Mouse (Mus musculus) midbrain, embryonic 15.5 days (tissue): ENCODE data around the gene Arxes2. TPM values are rescaled to one million over a fixed set of nuclear protein-coding genes. Genes with fewer than 3 reads are reported as not detected.
"Not testable (repeated sequence)": the region's sequence is repeated elsewhere in the genome, so short reads cannot be mapped to it uniquely, and the experiment has no call there.

Experiments used
- ATAC-seq: fragments of 200-750 bp; cut with Nextera tagmentation; replicated peaks from 2 replicates; pipeline ENCODE4 v1.8.0; 2017; ENCODE audit warnings: moderate TSS enrichment
- H3K27ac ChIP-seq: fragments of 300-500 bp; sonication (generic); 2 replicates; pipeline ENCODE4 v1.5.1; 2015; ENCODE audit warnings: mild to moderate bottlenecking, inconsistent platforms
- H3K27me3 ChIP-seq: fragments of 300-500 bp; sonication (generic); replicated peaks from 2 replicates; pipeline ENCODE4 v1.6.1; 2015; ENCODE audit warnings: inconsistent platforms
- H3K36me3 ChIP-seq: fragments of 300-500 bp; sonication (generic); replicated peaks from 2 replicates; pipeline ENCODE4 v1.6.1; 2015; ENCODE audit warnings: inconsistent platforms
- H3K4me1 ChIP-seq: fragments of 300-500 bp; sonication (generic); 2 replicates; pipeline ENCODE4 v1.6.1; 2015; ENCODE audit warnings: inconsistent platforms
- H3K4me2 ChIP-seq: fragments of 300-500 bp; sonication (generic); 2 replicates; pipeline ENCODE4 v1.6.1; 2015; ENCODE audit warnings: inconsistent platforms, mild to moderate bottlenecking, moderate library complexity
- H3K4me3 ChIP-seq: fragments of 300-500 bp; sonication (generic); 2 replicates; pipeline ENCODE4 v1.5.1; 2015; ENCODE audit warnings: mild to moderate bottlenecking, inconsistent platforms
- H3K9ac ChIP-seq: fragments of 300-500 bp; sonication (generic); 2 replicates; pipeline ENCODE4 v1.6.1; 2015; ENCODE audit warnings: mild to moderate bottlenecking, inconsistent platforms
- H3K9me3 ChIP-seq: fragments of 300-500 bp; sonication (generic); 2 replicates; pipeline ENCODE4 v1.6.1; 2016; ENCODE audit warnings: inconsistent platforms
- WGBS: fragments of 180-500 bp; shearing (Covaris S2); methylation state at CpG from one replicate; pipeline ENCODE4 v1.1.7; 2015; ENCODE audit warnings: mixed read lengths; 5-methylcytosine and 5-hydroxymethylcytosine counted together
- polyA plus RNA-seq: library from polyadenylated mRNA; unstranded; fragments of >200 nt; fragmentation: Nextera tagmentation; extraction: Ambion mirVana; gene quantifications from 2 replicates; pipeline ENCODE4 v1.2.1, GENCODE M21; 2015

The Arxes2 gene
- polyA plus RNA-seq, result 299 and 305 TPM in 2 replicates

- H3K9me3 ChIP-seq, H3K9ac ChIP-seq, H3K27me3 ChIP-seq, H3K36me3 ChIP-seq, H3K4me1 ChIP-seq: not testable (repeated sequence)
- 0 out of 2 replicates have a peak within 1 kb of the TSS, but pooled peaks have one; percentile 50 for H3K27ac ChIP-seq
- 6% methylated on average over 12 of the region's 39 CpGs for WGBS
- peak within 1 kb of the TSS; percentile 46 for H3K4me2 ChIP-seq
- peak within 1 kb of the TSS; percentile 39 for H3K4me3 ChIP-seq
- peak; percentile 94 for ATAC-seq
Measured at GRCm38 (mm10) chrX:135993664-135994119, at the start of gene Arxes2. Arxes2 (plus strand) TSS chrX:135993824.

- peak; percentile 76 for ATAC-seq
- no peaks in the 10 kb centered on the region for H3K27me3 ChIP-seq
- no peaks in the 10 kb centered on the region for H3K36me3 ChIP-seq
- no peak overlapping the region for H3K9ac ChIP-seq
- 40% methylated on average over 1 of the region's 1 CpGs for WGBS
- H3K4me1 ChIP-seq, result peaks cover 8% of the 10 kb centered on the region; the same call in 1 of the 2 replicates
- H3K9me3 ChIP-seq, result no peaks in the 10 kb centered on the region
- no peak overlapping the region for H3K4me3 ChIP-seq
- H3K27ac ChIP-seq, result peak overlapping the region; percentile 58
- H3K4me2 ChIP-seq, result no peak overlapping the region
Measured at GRCm38 (mm10) chrX:135948699-135949437, 44.8 kb upstream of the Arxes2 start.

- H3K4me1 ChIP-seq, result peaks cover 8% of the 10 kb centered on the region
- no peaks in the 10 kb centered on the region for H3K9me3 ChIP-seq
- no peaks in the 10 kb centered on the region for H3K27me3 ChIP-seq
- H3K27ac ChIP-seq, result peak overlapping the region; percentile 86
- ATAC-seq, result peak; percentile 93
- H3K4me2 ChIP-seq, result no peak overlapping the region
- H3K4me3 ChIP-seq, result no peak overlapping the region
- no peaks in the 10 kb centered on the region for H3K36me3 ChIP-seq
- WGBS, result 36% methylated on average over 1 of the region's 1 CpGs
- H3K9ac ChIP-seq, result no peak overlapping the region
Measured at GRCm38 (mm10) chrX:135956988-135957690, 36.5 kb upstream of the Arxes2 start.

GRCm38 (mm10) chrX:135957691-135958081 is 35.9 kb upstream of the Arxes2 start:
- H3K4me2 ChIP-seq, result no peak overlapping the region
- peak overlapping the region; percentile 86 for H3K27ac ChIP-seq
- no peaks in the 10 kb centered on the region for H3K27me3 ChIP-seq
- H3K9ac ChIP-seq, result no peak overlapping the region
- peak; percentile 83 for ATAC-seq
- peaks cover 8% of the 10 kb centered on the region for H3K4me1 ChIP-seq
- no peak overlapping the region for H3K4me3 ChIP-seq
- no peaks in the 10 kb centered on the region for H3K36me3 ChIP-seq
- WGBS, result 38% methylated on average over 2 of the region's 2 CpGs
- H3K9me3 ChIP-seq, result no peaks in the 10 kb centered on the region

GRCm38 (mm10) chrX:135958589-135959225 is 34.9 kb upstream of the Arxes2 start:
- H3K36me3 ChIP-seq, result no peaks in the 10 kb centered on the region
- no peak overlapping the region for H3K4me3 ChIP-seq
- H3K9ac ChIP-seq, result no peak overlapping the region
- H3K27ac ChIP-seq, result peak overlapping the region; percentile 86
- peaks cover 13% of the 10 kb centered on the region for H3K4me1 ChIP-seq
- no peaks in the 10 kb centered on the region for H3K27me3 ChIP-seq
- no peak overlapping the region for H3K4me2 ChIP-seq
- 76% methylated on average over 7 of the region's 7 CpGs for WGBS
- ATAC-seq, result no peak
- no peaks in the 10 kb centered on the region for H3K9me3 ChIP-seq

GRCm38 (mm10) chrX:135959536-135959935 is 34.1 kb upstream of the Arxes2 start:
- ATAC-seq, result no peak
- whole genome bisulfite sequencing, result 88% methylated on average over 4 of the region's 4 CpGs
- H3K36me3 ChIP-seq, result no peaks in the 10 kb centered on the region

GRCm38 (mm10) chrX:135962342-135962741 is 31.3 kb upstream of the Arxes2 start:
- peak overlapping the region; percentile 77 for H3K27ac ChIP-seq
- no peak overlapping the region for H3K4me2 ChIP-seq
- peak; percentile 63 for ATAC-seq
- H3K4me3 ChIP-seq, result no peak overlapping the region
- H3K36me3 ChIP-seq, result no peaks in the 10 kb centered on the region
- WGBS, result 51% methylated on average over 2 of the region's 2 CpGs
- H3K27me3 ChIP-seq, result no peaks in the 10 kb centered on the region
- H3K9me3 ChIP-seq, result no peaks in the 10 kb centered on the region
- H3K4me1 ChIP-seq, result peaks cover 13% of the 10 kb centered on the region
- no peak overlapping the region for H3K9ac ChIP-seq

More at GRCm38 (mm10) chrX:135959536-135959935, 34.1 kb upstream of the Arxes2 start:
- H3K4me3 ChIP-seq, result no peak overlapping the region
- no peak overlapping the region for H3K9ac ChIP-seq
- no peak overlapping the region for H3K4me2 ChIP-seq
- peaks cover 13% of the 10 kb centered on the region for H3K4me1 ChIP-seq
- H3K9me3 ChIP-seq, result no peaks in the 10 kb centered on the region
- H3K27ac ChIP-seq, result no peak overlapping the region
- H3K27me3 ChIP-seq, result no peaks in the 10 kb centered on the region

- no peak overlapping the region for H3K4me3 ChIP-seq
- WGBS, result 28% methylated on average over 6 of the region's 6 CpGs
- no peak overlapping the region for H3K9ac ChIP-seq
- H3K4me2 ChIP-seq, result peak overlapping the region; percentile 16; the same call in 1 of the 2 replicates
- no peaks in the 10 kb centered on the region for H3K9me3 ChIP-seq
- peaks cover 7% of the 10 kb centered on the region for H3K4me1 ChIP-seq
- H3K36me3 ChIP-seq, result no peaks in the 10 kb centered on the region
- H3K27ac ChIP-seq, result peak overlapping the region; percentile 77
- peak; percentile 86 for ATAC-seq
- H3K27me3 ChIP-seq, result no peaks in the 10 kb centered on the region
Measured at GRCm38 (mm10) chrX:135963130-135963529, 30.5 kb upstream of the Arxes2 start.

GRCm38 (mm10) chrX:135963629-135964028 is 30.0 kb upstream of the Arxes2 start:
- ATAC-seq, result peak; percentile 83
- no peak overlapping the region; the same call in 1 of the 2 replicates for H3K27ac ChIP-seq
- 12% methylated on average over 3 of the region's 3 CpGs for WGBS

GRCm38 (mm10) chrX:135973597-135974423 is 19.8 kb upstream of the Arxes2 start:
- H3K9ac ChIP-seq, result no peak overlapping the region
- no peaks in the 10 kb centered on the region for H3K9me3 ChIP-seq
- H3K36me3 ChIP-seq, result no peaks in the 10 kb centered on the region
- 65% methylated on average over 10 of the region's 10 CpGs for WGBS
- no peaks in the 10 kb centered on the region for H3K27me3 ChIP-seq
- no peak overlapping the region for H3K4me2 ChIP-seq
- no peak overlapping the region for H3K4me3 ChIP-seq
- no peak overlapping the region for H3K27ac ChIP-seq
- H3K4me1 ChIP-seq, result no peaks in the 10 kb centered on the region
- ATAC-seq, result no peak

More at GRCm38 (mm10) chrX:135963629-135964028, 30.0 kb upstream of the Arxes2 start:
- no peak overlapping the region for H3K4me2 ChIP-seq
- no peak overlapping the region for H3K9ac ChIP-seq
- H3K9me3 ChIP-seq, result no peaks in the 10 kb centered on the region
- peaks cover 7% of the 10 kb centered on the region for H3K4me1 ChIP-seq
- H3K36me3 ChIP-seq, result no peaks in the 10 kb centered on the region
- H3K4me3 ChIP-seq, result no peak overlapping the region
- no peaks in the 10 kb centered on the region for H3K27me3 ChIP-seq

GRCm38 (mm10) chrX:135974424-135975225 is 19.0 kb upstream of the Arxes2 start:
- peak; percentile 86 for ATAC-seq
- Histone ChIP-seq H3K4me2 (peak overlapping the region; percentile 33), H3K4me1 (no peaks in the 10 kb centered on the region), H3K27ac (peak overlapping the region; percentile 48; the same call in 1 of the 2 replicates), H3K4me3 (peak overlapping the region; percentile 10; the same call in 1 of the 2 replicates), H3K27me3 (no peaks in the 10 kb centered on the region), H3K36me3 (no peaks in the 10 kb centered on the region), H3K9ac (no peak overlapping the region), H3K9me3 (no peaks in the 10 kb centered on the region)
- WGBS, result 46% methylated on average over 20 of the region's 20 CpGs
